Mouse (Mus musculus) spleen, adult 2 months (tissue): ENCODE data around the gene Ctsc. TPM values are rescaled to one million over a fixed set of nuclear protein-coding genes. Genes with fewer than 3 reads are reported as not detected.

Experiments used
- DNase-seq, 2 experiments: peaks; one replicate each; pipeline versions ENCODE4 v3.0.0 to v3.0.0-alpha.2; 2012 to 2021; ENCODE audit warnings: low spot score in 2 of 2, low read depth in 1 of 2
- H3K27ac ChIP-seq: fragments of 200-500 bp; 2 replicates; pipeline ENCODE4 v1.5.1; 2012; ENCODE audit warnings: low read length, inconsistent platforms; ENCODE audit not compliant: insufficient read depth
- H3K27me3 ChIP-seq: fragments of 200-500 bp; 2 replicates; pipeline ENCODE4 v1.6.1; 2012; ENCODE audit warnings: mild to moderate bottlenecking, moderate library complexity, low read length, inconsistent platforms; ENCODE audit not compliant: control insufficient read depth, insufficient read depth
- H3K36me3 ChIP-seq: fragments of 200-500 bp; 2 replicates; pipeline ENCODE4 v1.6.1; 2012; ENCODE audit warnings: mild to moderate bottlenecking, low read length, inconsistent platforms; ENCODE audit not compliant: control insufficient read depth, insufficient read depth
- H3K4me1 ChIP-seq: fragments of 200-500 bp; 2 replicates; pipeline ENCODE4 v1.6.1; 2011; ENCODE audit warnings: inconsistent platforms; ENCODE audit not compliant: control insufficient read depth, insufficient read depth, insufficient read length
- H3K4me3 ChIP-seq: fragments of 200-500 bp; 2 replicates; pipeline ENCODE4 v1.5.1; 2011; ENCODE audit warnings: mild to moderate bottlenecking, inconsistent platforms; ENCODE audit not compliant: insufficient read depth, insufficient read length; ENCODE audit errors: extremely low read depth
- CTCF ChIP-seq: fragments of 200-500 bp; IDR thresholded peaks from 2 replicates; pipeline ENCODE4 v1.5.1; 2011; ENCODE audit warnings: mild to moderate bottlenecking, inconsistent platforms; ENCODE audit not compliant: insufficient read depth, insufficient read length, insufficient replicate concordance; ENCODE audit errors: extremely low read depth
- POLR2A ChIP-seq: fragments of 200-500 bp; IDR thresholded peaks from 2 replicates; pipeline ENCODE4 v1.6.1; 2011; ENCODE audit warnings: low read depth, low read length, inconsistent platforms
- WGBS: fragments of 180-500 bp; shearing (Covaris S2); methylation state at CpG from one replicate; pipeline ENCODE4 v1.1.7; 2018; 5-methylcytosine and 5-hydroxymethylcytosine counted together
- polyA plus RNA-seq: library from polyadenylated mRNA; depleted of rRNA; stranded (reverse); fragments of >200 nt; gene quantifications from 2 replicates; pipeline ENCODE4 v1.2.3, GENCODE M21; 2012

Gene Ctsc
- polyA plus RNA-seq, 1 experiment: 136 TPM

DNA sequence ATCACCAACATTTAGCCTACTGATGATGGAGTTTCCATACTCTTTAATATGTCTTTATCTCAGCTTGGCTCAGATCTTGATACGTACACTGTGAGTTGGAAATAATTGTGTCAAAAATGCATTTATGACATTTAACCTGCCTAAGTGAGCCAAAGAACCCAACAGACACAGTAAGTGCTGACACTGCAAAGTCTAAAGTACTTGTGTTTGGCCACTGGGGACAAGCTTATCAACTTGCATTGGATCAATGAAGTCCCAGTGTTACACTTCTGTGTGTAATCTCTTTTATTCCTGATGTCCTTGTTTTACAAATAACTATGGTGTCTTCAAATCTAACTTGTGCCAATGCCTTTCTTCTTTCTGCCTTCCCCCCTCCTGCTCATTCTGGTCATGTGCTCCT is 18.1 kb downstream of the Ctsc start:
- H3K27me3 ChIP-seq: no peaks in the 10 kb centered on the region
- no peaks in the 10 kb centered on the region for H3K4me1 ChIP-seq
- H3K27ac ChIP-seq: no peak overlapping the region
- H3K4me3 ChIP-seq: no peak overlapping the region
- no peak for TF ChIP-seq CTCF
- WGBS: 92% methylated on average over 1 of the region's 1 CpGs
- peaks cover 19% of the 10 kb centered on the region; the same call in 1 of the 2 replicates for H3K36me3 ChIP-seq
- no peak for DNase-seq

DNA sequence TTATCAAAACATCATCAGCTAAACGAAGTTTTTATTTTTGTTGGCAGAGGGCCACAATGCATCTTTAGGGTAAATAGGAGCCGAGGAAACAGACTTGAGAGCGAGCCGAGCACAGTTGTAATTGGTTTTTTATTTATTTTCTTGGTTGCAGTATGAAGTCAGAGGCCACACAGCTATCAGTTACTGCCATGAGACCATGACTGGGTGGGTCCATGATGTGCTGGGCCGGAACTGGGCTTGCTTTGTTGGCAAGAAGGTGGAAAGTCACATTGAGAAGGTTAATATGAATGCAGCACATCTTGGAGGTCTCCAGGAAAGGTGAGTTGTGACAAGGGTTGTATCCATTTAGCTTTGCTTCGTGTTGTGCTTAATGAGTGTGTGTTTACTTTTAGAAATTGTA is 19.0 kb downstream of the Ctsc start:
- 87% methylated on average over 6 of the region's 6 CpGs for WGBS
- Histone ChIP-seq H3K4me3 (no peak overlapping the region), H3K4me1 (no peaks in the 10 kb centered on the region), H3K27ac (no peak overlapping the region), H3K36me3 (peaks cover 20% of the 10 kb centered on the region; the same call in 1 of the 2 replicates), H3K27me3 (no peaks in the 10 kb centered on the region)
- TF ChIP-seq CTCF: no peak
- no peak for TF ChIP-seq POLR2A
- DNase-seq: no peak

DNA sequence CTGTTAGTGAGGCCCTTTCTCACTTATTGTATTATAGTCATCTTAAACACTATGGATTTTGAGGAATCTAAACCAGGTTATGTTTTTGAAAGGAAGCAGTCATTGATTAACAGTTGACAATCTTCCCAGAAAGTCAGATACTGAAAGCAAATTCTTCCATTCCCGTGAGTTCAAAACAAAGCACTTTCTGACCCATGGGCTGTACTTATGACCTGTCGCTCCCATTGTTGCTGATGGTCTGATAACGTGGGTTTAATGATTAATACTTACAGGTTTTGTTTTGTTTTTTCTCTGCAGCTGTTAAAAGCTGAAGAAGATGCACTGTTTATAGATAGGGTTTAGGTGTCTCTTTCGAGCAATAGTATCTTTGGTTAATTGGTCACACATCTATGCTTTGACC is 27.9 kb downstream of the Ctsc start:
- TF ChIP-seq CTCF (no peak), POLR2A (no peak)
- DNase-seq: no peak
- Histone ChIP-seq H3K4me3 (no peak overlapping the region), H3K27me3 (no peaks in the 10 kb centered on the region), H3K36me3 (peaks cover 32% of the 10 kb centered on the region), H3K4me1 (no peaks in the 10 kb centered on the region), H3K27ac (no peak overlapping the region)
- 93% methylated on average over 4 of the region's 4 CpGs for WGBS

DNA sequence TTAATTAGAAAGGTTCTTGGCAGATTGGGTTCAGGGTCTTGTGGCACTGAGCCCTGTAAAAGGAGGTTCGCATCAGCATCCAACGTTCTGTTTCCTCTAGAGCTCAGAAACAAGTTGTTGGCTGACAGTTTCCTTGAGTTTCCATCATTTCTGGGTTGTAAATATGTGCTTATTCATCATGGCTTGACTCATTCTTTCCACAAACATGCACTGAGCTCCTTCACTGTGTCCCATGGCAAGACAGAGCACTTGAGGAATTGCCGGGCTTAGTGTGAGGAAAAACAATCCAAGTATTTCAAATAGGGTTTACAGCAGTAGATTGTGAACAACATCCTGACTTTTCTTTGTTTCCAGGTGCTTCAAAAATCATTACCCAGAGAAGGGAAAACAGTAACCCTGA is 28.8 kb downstream of the Ctsc start:
- H3K36me3 ChIP-seq: peaks cover 31% of the 10 kb centered on the region
- no peak overlapping the region for H3K4me3 ChIP-seq
- DNase-seq: no peak
- H3K27ac ChIP-seq: no peak overlapping the region
- H3K4me1 ChIP-seq: no peaks in the 10 kb centered on the region
- WGBS: 88% methylated on average over 3 of the region's 3 CpGs
- TF ChIP-seq POLR2A (no peak), CTCF (no peak)
- H3K27me3 ChIP-seq: no peaks in the 10 kb centered on the region

DNA sequence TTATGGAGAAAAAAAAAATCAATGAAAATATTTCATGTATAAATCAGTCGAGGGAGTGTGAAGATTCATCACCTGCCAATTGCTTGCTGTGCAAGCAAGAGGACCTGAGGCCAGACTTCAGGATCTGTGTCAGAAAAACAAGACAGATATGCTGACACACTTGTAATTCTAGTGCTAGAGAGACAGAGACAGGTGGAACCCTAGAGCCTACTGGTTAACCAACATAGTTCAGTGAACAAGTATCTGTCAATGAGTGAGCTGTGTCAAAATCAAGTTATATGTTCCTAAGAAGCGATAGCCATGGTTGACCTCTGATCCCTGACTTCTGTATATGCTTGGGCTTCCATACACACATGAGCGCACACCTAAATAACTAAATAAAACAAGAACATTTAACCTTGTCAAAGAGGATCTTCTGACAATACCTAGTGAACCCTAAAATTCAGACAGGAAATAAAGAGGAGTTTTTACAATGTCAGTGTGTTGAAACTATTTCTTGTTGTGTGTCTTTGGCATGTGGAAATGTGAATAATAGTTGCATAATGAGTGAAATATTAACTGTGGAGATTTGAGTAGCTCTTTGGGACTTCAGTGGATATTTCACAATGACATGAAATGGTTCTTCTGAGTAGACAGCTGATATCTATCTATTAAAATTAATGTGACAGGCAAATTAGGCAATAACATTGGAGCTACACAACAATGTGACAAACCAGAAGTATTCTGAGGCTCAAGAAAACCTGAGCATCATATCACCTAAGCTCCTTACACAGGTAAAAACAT is 32.7 kb downstream of the Ctsc start:
- peaks cover 19% of the 10 kb centered on the region for H3K36me3 ChIP-seq
- TF ChIP-seq POLR2A: no peak
- no peak for TF ChIP-seq CTCF
- no peak for DNase-seq
- H3K27ac ChIP-seq: no peak overlapping the region
- H3K4me1 ChIP-seq: no peaks in the 10 kb centered on the region
- 87% methylated on average over 3 of the region's 3 CpGs for WGBS
- no peaks in the 10 kb centered on the region for H3K27me3 ChIP-seq
- no peak overlapping the region for H3K4me3 ChIP-seq

DNA sequence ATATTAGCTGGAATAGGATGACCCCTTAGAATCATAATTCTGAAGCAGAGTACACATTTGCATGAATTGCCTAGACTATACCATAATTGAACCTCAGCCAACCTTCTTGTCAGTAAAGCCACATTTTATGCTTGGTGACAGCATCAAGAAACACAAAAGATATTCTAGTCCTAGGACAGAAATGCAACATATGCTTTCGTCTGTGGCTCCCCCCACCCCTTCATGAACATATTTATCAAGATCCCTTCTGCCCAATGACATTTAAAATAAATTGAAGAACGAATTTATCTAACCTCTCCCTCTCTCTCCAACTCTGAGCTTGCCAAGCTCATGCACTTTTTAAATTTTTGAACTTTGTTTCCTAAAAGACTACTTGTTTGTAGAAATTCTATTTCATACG is 38.5 kb downstream of the Ctsc start:
- 73% methylated on average over 3 of the region's 3 CpGs for WGBS
- no peak for DNase-seq
- H3K27me3 ChIP-seq: no peaks in the 10 kb centered on the region
- peaks cover 1% of the 10 kb centered on the region; the same call in 1 of the 2 replicates for H3K36me3 ChIP-seq
- no peak overlapping the region for H3K4me3 ChIP-seq
- H3K4me1 ChIP-seq: peaks cover 11% of the 10 kb centered on the region; the same call in 1 of the 2 replicates
- no peak for TF ChIP-seq POLR2A
- TF ChIP-seq CTCF: no peak
- H3K27ac ChIP-seq: no peak overlapping the region

DNA sequence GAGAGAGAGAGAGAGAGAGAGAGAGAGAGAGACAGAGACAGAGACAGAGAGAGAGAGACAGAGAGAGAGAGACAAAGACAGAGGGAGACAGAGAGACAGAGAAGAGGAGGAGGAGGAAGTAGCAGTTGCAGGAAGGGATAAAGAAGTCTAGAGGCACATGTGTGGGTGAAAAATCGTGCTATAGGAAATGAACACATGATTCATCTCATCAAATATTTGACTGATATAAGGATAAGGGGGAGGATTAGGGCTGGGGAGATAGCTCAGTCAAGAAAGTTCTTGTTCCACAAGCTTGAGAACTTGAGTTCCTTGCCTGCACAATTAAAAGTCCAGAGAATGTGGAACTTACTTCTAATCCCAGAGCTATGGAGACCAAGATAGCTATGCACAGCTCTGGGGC is 40.6 kb downstream of the Ctsc start:
- Histone ChIP-seq H3K36me3 (no peaks in the 10 kb centered on the region), H3K27ac (no peak overlapping the region), H3K27me3 (no peaks in the 10 kb centered on the region), H3K4me3 (no peak overlapping the region), H3K4me1 (peaks cover 11% of the 10 kb centered on the region; the same call in 1 of the 2 replicates)
- DNase-seq: no peak
- no peak for TF ChIP-seq CTCF
- no peak for TF ChIP-seq POLR2A
- WGBS: 5% methylated on average over 1 of the region's 1 CpGs
